Mouse (Mus musculus) embryonic facial prominence, embryonic 15.5 days (tissue): Measurements from ENCODE around the gene Lipo4. TPM values are rescaled to one million over a fixed set of nuclear protein-coding genes. Genes with fewer than 3 reads are reported as not detected.
"Not testable (repeated sequence)": the region's sequence is repeated elsewhere in the genome, so short reads cannot be mapped to it uniquely, and the experiment has no call there.

ENCODE experiments used
- ATAC-seq: fragments of 200-750 bp; cut with Nextera tagmentation; 2 replicates; pipeline ENCODE4 v1.8.0; 2017; ENCODE audit warnings: low read depth, moderate TSS enrichment; ENCODE audit not compliant: insufficient number of reproducible peaks, low FRiP score, low TSS enrichment
- H3K27ac ChIP-seq: fragments of 300-500 bp; sonication (generic); replicated peaks from 2 replicates; pipeline ENCODE4 v1.5.1; 2015; ENCODE audit warnings: mild to moderate bottlenecking, inconsistent platforms
- H3K27me3 ChIP-seq: fragments of 300-500 bp; sonication (generic); 2 replicates; pipeline ENCODE4 v1.6.1; 2015; ENCODE audit warnings: inconsistent platforms
- H3K36me3 ChIP-seq: fragments of 300-500 bp; sonication (generic); 2 replicates; pipeline ENCODE4 v1.6.1; 2015; ENCODE audit warnings: mild to moderate bottlenecking, inconsistent platforms
- H3K4me1 ChIP-seq: fragments of 300-500 bp; sonication (generic); 2 replicates; pipeline ENCODE4 v1.6.1; 2015; ENCODE audit warnings: inconsistent platforms
- H3K4me2 ChIP-seq: fragments of 300-500 bp; sonication (generic); replicated peaks from 2 replicates; pipeline ENCODE4 v1.6.1; 2015; ENCODE audit warnings: mild to moderate bottlenecking, inconsistent platforms
- H3K4me3 ChIP-seq: fragments of 300-500 bp; sonication (generic); replicated peaks from 2 replicates; pipeline ENCODE4 v1.5.1; 2015; ENCODE audit warnings: mild to moderate bottlenecking, inconsistent platforms
- H3K9ac ChIP-seq: fragments of 300-500 bp; sonication (generic); 2 replicates; pipeline ENCODE4 v1.6.1; 2015; ENCODE audit warnings: inconsistent platforms
- H3K9me3 ChIP-seq: fragments of 300-500 bp; sonication (generic); replicated peaks from 2 replicates; pipeline ENCODE4 v1.6.1; 2016; ENCODE audit warnings: inconsistent platforms
- WGBS: fragments of 180-500 bp; shearing (Covaris S2); methylation state at CpG from one replicate; pipeline ENCODE4 v1.1.7; 2015; 5-methylcytosine and 5-hydroxymethylcytosine counted together
- polyA plus RNA-seq: library from polyadenylated mRNA; unstranded; fragments of >200 nt; fragmentation: Nextera tagmentation; extraction: Ambion mirVana; gene quantifications from 2 replicates; pipeline ENCODE4 v1.2.1, GENCODE M21; 2015

Gene Lipo4
- polyA plus RNA-seq = not detected in 2 replicates

GRCm38 (mm10) chr19:33517680-33518079, at the start of gene Lipo4:
Lipo4 (minus strand) TSS chr19:33517780.
- no peak within 1 kb of the TSS for H3K27ac ChIP-seq
- no peaks in the 10 kb centered on the region for H3K9me3 ChIP-seq
- no peaks in the 10 kb centered on the region for H3K36me3 ChIP-seq
- H3K27me3 ChIP-seq = no peaks in the 10 kb centered on the region
- H3K4me1 ChIP-seq = no peaks in the 10 kb centered on the region
- ATAC-seq = no peak
- H3K9ac ChIP-seq = no peak within 1 kb of the TSS
- H3K4me3 ChIP-seq = no peak within 1 kb of the TSS
- no peak within 1 kb of the TSS for H3K4me2 ChIP-seq

- H3K4me3 ChIP-seq, H3K27ac ChIP-seq, H3K4me1 ChIP-seq, H3K9me3 ChIP-seq, H3K27me3 ChIP-seq, H3K9ac ChIP-seq, H3K36me3 ChIP-seq, H3K4me2 ChIP-seq, ATAC-seq: not testable (repeated sequence)
- WGBS = 31% methylated on average over 4 of the region's 4 CpGs
These were observed 61.2 kb downstream of the Lipo4 start for GRCm38 (mm10) chr19:33456426-33456825.

- Histone ChIP-seq H3K4me2 (no peak overlapping the region), H3K4me1 (no peaks in the 10 kb centered on the region), H3K36me3 (no peaks in the 10 kb centered on the region), H3K4me3 (no peak overlapping the region), H3K9ac (no peak overlapping the region), H3K27ac (no peak overlapping the region), H3K27me3 (no peaks in the 10 kb centered on the region), H3K9me3 (no peaks in the 10 kb centered on the region)
- WGBS = 49% methylated on average over 4 of the region's 4 CpGs
- no peak for ATAC-seq
These were observed 63.9 kb downstream of the Lipo4 start for GRCm38 (mm10) chr19:33453725-33454124.

Other genes starting within 250 kb of the Lipo4 start
- gene Rnls, start 125.5 kb downstream of the Lipo4 start, polyA plus RNA-seq = 8.2 and 8.8 TPM in 2 replicates
- not detected in 2 replicates for gene Gm8978, start 107.5 kb upstream of the Lipo4 start, polyA plus RNA-seq
- 0.27 and 0.30 TPM in 2 replicates for gene Lipo2, start 233.6 kb upstream of the Lipo4 start, polyA plus RNA-seq
- gene Lipo3, start 244.2 kb upstream of the Lipo4 start, polyA plus RNA-seq = 12.0 and 13.0 TPM in 2 replicates